Mouse (Mus musculus): ENCODE measurements around the gene Wnt5b. TPM values are rescaled to one million over a fixed set of nuclear protein-coding genes. Genes with fewer than 3 reads are reported as not detected.

Gene Wnt5b
- polyA plus RNA-seq, 1 experiment from 2014 or later, result 0.30 TPM

DNA sequence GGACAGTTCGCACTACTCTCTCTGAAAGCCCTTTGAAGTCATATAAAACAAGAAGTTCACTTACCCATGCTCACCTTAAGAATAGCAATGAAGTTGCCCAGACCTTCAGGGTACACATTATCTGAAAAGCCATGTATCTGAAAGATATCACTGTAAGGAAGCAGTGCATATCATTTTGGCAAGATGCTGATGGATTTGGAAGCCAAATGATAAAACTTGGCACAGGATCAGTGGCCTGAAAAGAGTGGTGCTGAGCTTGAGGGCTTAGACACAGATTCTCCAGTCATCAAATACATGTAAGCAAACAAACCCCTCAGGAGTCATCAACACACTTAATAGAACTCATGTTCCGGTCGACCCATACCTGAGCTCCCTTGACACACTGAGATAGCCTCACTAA lies 143.5 kb downstream of the Wnt5b start:
- ATAC-seq (ENCODE audit: insufficient read depth), result no peak
- WGBS (ENCODE audit: insufficient replicate concordance), result 80% methylated on average over 3 of the region's 3 CpGs
- no peaks in the 10 kb centered on the region for H3K9me3 ChIP-seq (replicated peaks)
- no peak overlapping the region for H3K27ac ChIP-seq (replicated peaks)
- H3K27me3 ChIP-seq, result no peaks in the 10 kb centered on the region
- H3K9ac ChIP-seq, result no peak overlapping the region
- H3K36me3 ChIP-seq (replicated peaks), result no peaks in the 10 kb centered on the region
- no peak overlapping the region for H3K4me3 ChIP-seq (replicated peaks)
- no peak overlapping the region for H3K4me2 ChIP-seq
- peaks cover 40% of the 10 kb centered on the region for H3K4me1 ChIP-seq (replicated peaks)

DNA sequence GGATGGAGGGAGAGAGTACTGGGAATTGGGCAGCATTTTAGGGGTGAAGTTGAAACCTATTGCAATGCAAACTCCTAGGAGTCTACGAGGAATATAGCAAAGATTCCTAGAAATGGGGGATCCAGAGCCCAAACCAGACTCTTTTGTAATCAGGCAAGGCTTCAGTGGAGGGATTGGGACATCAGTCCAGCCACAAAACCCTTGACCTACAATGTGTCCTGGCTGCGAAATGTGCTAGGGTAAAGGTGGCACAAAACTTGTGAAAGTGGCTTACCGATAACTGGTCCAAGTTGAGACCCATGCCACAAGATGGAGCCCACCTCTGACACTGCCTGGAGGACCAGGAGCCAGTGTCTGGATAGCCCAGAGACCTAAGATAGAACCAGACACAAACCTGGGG lies 144.8 kb downstream of the Wnt5b start:
- Histone ChIP-seq H3K4me1 (replicated peaks) (peaks cover 43% of the 10 kb centered on the region), H3K9me3 (replicated peaks) (no peaks in the 10 kb centered on the region), H3K4me3 (replicated peaks) (no peak overlapping the region), H3K27me3 (no peaks in the 10 kb centered on the region), H3K9ac (no peak overlapping the region), H3K4me2 (no peak overlapping the region), H3K27ac (replicated peaks) (no peak overlapping the region), H3K36me3 (replicated peaks) (no peaks in the 10 kb centered on the region)
- no peak for ATAC-seq (ENCODE audit: insufficient read depth)
- 66% methylated on average over 3 of the region's 3 CpGs for WGBS (ENCODE audit: insufficient replicate concordance)

DNA sequence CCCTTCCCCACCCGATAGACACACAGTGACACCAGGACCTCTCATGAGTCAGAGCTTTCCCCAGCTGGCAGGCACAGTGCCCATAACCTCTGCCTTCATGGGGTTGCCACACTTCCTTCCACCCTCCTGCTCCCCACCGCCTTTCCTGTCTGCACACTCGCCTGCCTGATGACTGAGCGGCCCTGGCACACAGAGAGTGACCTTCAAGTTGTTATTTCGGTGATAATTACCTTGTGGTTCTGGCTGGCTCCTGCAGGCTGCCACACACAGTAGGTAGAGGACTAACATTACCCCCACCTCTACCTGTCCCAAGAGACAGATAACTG lies 147.9 kb downstream of the Wnt5b start:
- Histone ChIP-seq H3K27ac (replicated peaks) (no peak overlapping the region; the same call in 1 of the 2 replicates), H3K4me2 (no peak overlapping the region; the same call in 1 of the 2 replicates), H3K4me1 (replicated peaks) (peaks cover 18% of the 10 kb centered on the region), H3K36me3 (replicated peaks) (no peaks in the 10 kb centered on the region), H3K4me3 (replicated peaks) (no peak overlapping the region), H3K27me3 (no peaks in the 10 kb centered on the region), H3K9ac (no peak overlapping the region), H3K9me3 (replicated peaks) (no peaks in the 10 kb centered on the region)
- 0 out of 2 replicates have a peak, but pooled peaks have one; percentile 40 for ATAC-seq (ENCODE audit: insufficient read depth)
- WGBS (ENCODE audit: insufficient replicate concordance), result 20% methylated on average over 5 of the region's 5 CpGs

GRCm38 (mm10) chr6:119395421-119396308 lies 148.5 kb downstream of the Wnt5b start:
- peaks cover 18% of the 10 kb centered on the region for H3K4me1 ChIP-seq (replicated peaks)
- WGBS (ENCODE audit: insufficient replicate concordance), result 31% methylated on average over 14 of the region's 14 CpGs
- H3K9me3 ChIP-seq (replicated peaks), result no peaks in the 10 kb centered on the region
- peak overlapping the region; percentile 31 for H3K4me2 ChIP-seq
- peak overlapping the region; percentile 31 for H3K27ac ChIP-seq (replicated peaks)
- no peaks in the 10 kb centered on the region for H3K27me3 ChIP-seq
- H3K9ac ChIP-seq, result no peak overlapping the region
- H3K36me3 ChIP-seq (replicated peaks), result no peaks in the 10 kb centered on the region
- ATAC-seq (ENCODE audit: insufficient read depth), result 0 out of 2 replicates have a peak, but pooled peaks have one; percentile 51
- 0 out of 2 replicates have a peak overlapping the region, but pooled peaks have one; percentile 0 for H3K4me3 ChIP-seq (replicated peaks)

DNA sequence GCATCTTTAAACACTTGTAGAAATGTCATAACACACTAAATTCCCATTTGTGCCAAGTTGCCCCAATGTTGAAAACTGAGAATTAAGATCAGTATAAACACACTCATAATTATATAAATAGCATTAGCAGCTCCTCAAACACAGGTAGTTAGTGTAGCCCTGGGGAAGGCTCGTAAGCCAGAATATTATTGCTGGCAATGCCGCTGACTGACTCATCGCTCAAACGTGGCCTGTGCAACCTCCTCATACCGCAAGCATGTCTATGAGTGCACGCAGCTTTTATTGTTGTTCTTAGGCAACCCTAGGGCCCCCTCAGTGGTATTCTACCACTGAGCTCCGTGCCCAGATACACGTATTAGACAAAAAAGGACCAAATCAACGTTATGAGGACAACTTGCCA lies 151.3 kb downstream of the Wnt5b start:
- H3K27ac ChIP-seq (replicated peaks), result no peak overlapping the region
- no peaks in the 10 kb centered on the region for H3K27me3 ChIP-seq
- H3K4me2 ChIP-seq, result no peak overlapping the region
- H3K4me3 ChIP-seq (replicated peaks), result no peak overlapping the region
- no peaks in the 10 kb centered on the region for H3K36me3 ChIP-seq (replicated peaks)
- WGBS (ENCODE audit: insufficient replicate concordance), result 72% methylated on average over 9 of the region's 9 CpGs
- peaks cover 26% of the 10 kb centered on the region for H3K4me1 ChIP-seq (replicated peaks)
- no peak overlapping the region for H3K9ac ChIP-seq
- H3K9me3 ChIP-seq (replicated peaks), result no peaks in the 10 kb centered on the region
- ATAC-seq (ENCODE audit: insufficient read depth), result no peak

GRCm38 (mm10) chr6:119390728-119391127 lies 153.4 kb downstream of the Wnt5b start:
- 73% methylated on average over 4 of the region's 4 CpGs for WGBS (ENCODE audit: insufficient replicate concordance)
- ATAC-seq (ENCODE audit: insufficient read depth), result no peak
- Histone ChIP-seq H3K4me3 (replicated peaks) (no peak overlapping the region), H3K4me1 (replicated peaks) (peaks cover 33% of the 10 kb centered on the region), H3K27me3 (no peaks in the 10 kb centered on the region), H3K9me3 (replicated peaks) (no peaks in the 10 kb centered on the region), H3K4me2 (no peak overlapping the region), H3K9ac (no peak overlapping the region), H3K36me3 (replicated peaks) (no peaks in the 10 kb centered on the region), H3K27ac (replicated peaks) (no peak overlapping the region)

DNA sequence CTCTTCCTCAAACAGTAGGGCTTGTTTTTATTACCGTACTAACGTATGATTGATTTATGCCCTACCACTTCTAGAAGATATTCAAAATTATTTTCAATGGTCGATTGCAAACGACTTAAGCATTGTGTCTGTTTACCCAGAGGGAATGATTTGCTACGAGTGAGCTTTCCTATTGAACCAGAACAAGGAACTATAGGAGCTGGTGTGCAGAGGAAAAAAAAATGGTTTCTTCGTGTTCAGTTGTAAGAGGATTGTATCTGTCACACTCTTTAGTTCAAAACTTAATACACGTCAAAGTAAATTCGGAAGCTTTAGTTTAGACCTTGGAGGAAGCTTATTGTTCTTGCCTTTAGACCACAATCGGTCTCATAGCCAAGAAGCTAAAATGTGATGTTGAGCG lies 155.1 kb downstream of the Wnt5b start:
- no peaks in the 10 kb centered on the region for H3K36me3 ChIP-seq (replicated peaks)
- peak overlapping the region; percentile 71 for H3K4me2 ChIP-seq
- H3K4me1 ChIP-seq (replicated peaks), result peaks cover 33% of the 10 kb centered on the region
- no peak for ATAC-seq (ENCODE audit: insufficient read depth)
- no peaks in the 10 kb centered on the region for H3K9me3 ChIP-seq (replicated peaks)
- no peaks in the 10 kb centered on the region for H3K27me3 ChIP-seq
- H3K9ac ChIP-seq, result peak overlapping the region; percentile 64
- H3K4me3 ChIP-seq (replicated peaks), result peak overlapping the region; percentile 89
- H3K27ac ChIP-seq (replicated peaks), result peak overlapping the region; percentile 83
- 13% methylated on average over 10 of the region's 10 CpGs for WGBS (ENCODE audit: insufficient replicate concordance)

GRCm38 (mm10) chr6:119388650-119389012 lies 155.5 kb downstream of the Wnt5b start:
- Histone ChIP-seq H3K9ac (peak overlapping the region; percentile 94), H3K4me2 (peak overlapping the region; percentile 71), H3K36me3 (replicated peaks) (peaks cover 2% of the 10 kb centered on the region; the same call in 1 of the 2 replicates), H3K9me3 (replicated peaks) (no peaks in the 10 kb centered on the region), H3K4me1 (replicated peaks) (peaks cover 34% of the 10 kb centered on the region), H3K4me3 (replicated peaks) (peak overlapping the region; percentile 89), H3K27ac (replicated peaks) (peak overlapping the region; percentile 91), H3K27me3 (no peaks in the 10 kb centered on the region)
- WGBS (ENCODE audit: insufficient replicate concordance), result under 1% methylated on average over 51 of the region's 53 CpGs
- ATAC-seq (ENCODE audit: insufficient read depth), result peak; percentile 98

DNA sequence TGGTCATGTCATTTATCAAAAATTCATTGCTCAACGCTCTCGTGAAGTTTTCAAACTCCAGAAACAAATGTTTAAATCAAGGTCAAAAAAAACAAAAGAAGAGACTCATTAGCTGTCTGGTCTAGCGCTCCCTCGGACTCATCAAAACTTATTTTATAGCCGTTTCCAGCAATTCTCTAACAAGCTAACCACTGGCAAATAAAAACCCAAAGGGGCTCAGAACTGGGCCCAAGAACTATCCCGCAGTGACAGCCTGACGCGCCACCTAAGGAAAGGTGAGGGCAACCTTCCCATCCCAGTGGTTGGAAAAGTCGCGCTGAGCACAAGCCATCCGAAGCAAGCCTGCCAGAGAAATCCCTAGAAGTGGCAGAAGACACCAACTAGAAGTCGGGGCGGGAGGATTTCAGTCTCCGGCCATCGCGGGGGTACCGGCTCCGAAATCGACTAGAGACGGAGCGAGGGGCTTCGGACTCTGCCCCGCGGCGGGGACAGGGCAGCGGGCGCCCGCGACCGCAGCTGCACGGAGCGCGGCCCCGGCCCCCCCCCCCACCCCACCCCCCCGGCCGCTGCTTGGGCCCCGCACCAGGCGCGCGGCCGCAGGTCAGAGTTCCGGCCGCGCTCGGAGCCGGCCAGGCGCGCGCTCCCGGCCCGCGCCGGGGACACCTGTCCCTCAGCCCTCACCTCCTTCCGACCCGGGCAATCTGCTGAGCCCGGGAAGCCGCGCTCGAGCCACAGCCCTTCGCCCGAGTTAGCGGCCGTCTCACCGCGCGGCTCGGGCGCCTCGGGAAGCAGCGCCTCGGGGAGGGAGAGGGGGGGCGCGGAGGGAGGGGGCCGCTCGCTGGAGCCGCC lies 156.1 kb downstream of the Wnt5b start:
- peaks cover 38% of the 10 kb centered on the region for H3K4me1 ChIP-seq (replicated peaks)
- H3K4me3 ChIP-seq (replicated peaks), result peak overlapping the region; percentile 89
- no peaks in the 10 kb centered on the region for H3K27me3 ChIP-seq
- peak overlapping the region; percentile 94 for H3K9ac ChIP-seq
- peaks cover 6% of the 10 kb centered on the region; the same call in 1 of the 2 replicates for H3K36me3 ChIP-seq (replicated peaks)
- ATAC-seq (ENCODE audit: insufficient read depth), result peak; percentile 82
- no peaks in the 10 kb centered on the region for H3K9me3 ChIP-seq (replicated peaks)
- H3K4me2 ChIP-seq, result peak overlapping the region; percentile 65
- WGBS (ENCODE audit: insufficient replicate concordance), result under 1% methylated on average over 55 of the region's 76 CpGs
- peak overlapping the region; percentile 91 for H3K27ac ChIP-seq (replicated peaks)

GRCm38 (mm10) chr6:119386821-119387220 lies 157.3 kb downstream of the Wnt5b start:
- WGBS (ENCODE audit: insufficient replicate concordance), result 58% methylated on average over 1 of the region's 1 CpGs

DNA sequence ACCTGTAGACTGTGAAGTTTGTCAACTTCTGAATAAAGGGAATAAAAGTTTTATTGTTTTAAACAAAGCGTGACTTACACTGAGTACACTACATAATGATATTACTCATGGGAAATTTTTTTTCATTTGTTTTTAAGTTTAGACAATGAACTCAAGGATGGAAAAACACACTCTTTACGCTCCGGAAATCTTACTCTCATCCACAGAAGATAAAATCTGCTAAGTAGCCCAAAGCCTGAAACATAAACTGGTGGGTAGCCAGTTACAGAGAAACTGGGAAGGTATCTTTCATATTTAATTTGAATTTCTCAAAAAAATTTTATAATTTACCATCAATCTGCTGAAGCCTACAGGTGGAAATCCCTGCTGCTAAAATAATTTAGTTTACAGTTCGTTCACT lies 157.7 kb downstream of the Wnt5b start:
- ATAC-seq (ENCODE audit: insufficient read depth), result no peak
- H3K4me2 ChIP-seq, result peak overlapping the region; percentile 65
- H3K9me3 ChIP-seq (replicated peaks), result no peaks in the 10 kb centered on the region
- no peaks in the 10 kb centered on the region for H3K27me3 ChIP-seq
- peaks cover 48% of the 10 kb centered on the region for H3K4me1 ChIP-seq (replicated peaks)
- H3K9ac ChIP-seq, result no peak overlapping the region
- H3K36me3 ChIP-seq (replicated peaks), result peaks cover 14% of the 10 kb centered on the region; the same call in 1 of the 2 replicates
- WGBS (ENCODE audit: insufficient replicate concordance), result 74% methylated on average over 4 of the region's 4 CpGs
- H3K27ac ChIP-seq (replicated peaks), result no peak overlapping the region
- peak overlapping the region; percentile 89; the same call in 1 of the 2 replicates for H3K4me3 ChIP-seq (replicated peaks)

More at GRCm38 (mm10) chr6:119386821-119387220, 157.3 kb downstream of the Wnt5b start:
- peak overlapping the region; percentile 94; the same call in 1 of the 2 replicates for H3K9ac ChIP-seq
- H3K27ac ChIP-seq (replicated peaks), result peak overlapping the region; percentile 43; the same call in 1 of the 2 replicates
- no peaks in the 10 kb centered on the region for H3K27me3 ChIP-seq
- peaks cover 14% of the 10 kb centered on the region; the same call in 1 of the 2 replicates for H3K36me3 ChIP-seq (replicated peaks)
- peaks cover 48% of the 10 kb centered on the region for H3K4me1 ChIP-seq (replicated peaks)
- no peak for ATAC-seq (ENCODE audit: insufficient read depth)
- peak overlapping the region; percentile 89 for H3K4me3 ChIP-seq (replicated peaks)
- H3K4me2 ChIP-seq, result peak overlapping the region; percentile 65
- no peaks in the 10 kb centered on the region for H3K9me3 ChIP-seq (replicated peaks)
